Mouse (Mus musculus): ENCODE results near the gene Zbtb11. TPM values are rescaled to one million over a fixed set of nuclear protein-coding genes. Genes with fewer than 3 reads are reported as not detected.
A peak's percentile ranks its signal among the peaks of the same experiment; 100 is the strongest.
"Not testable (repeated sequence)": the region's sequence is repeated elsewhere in the genome, so short reads cannot be mapped to it uniquely, and the experiment has no call there.

The Zbtb11 gene
- polyA plus RNA-seq, 1 experiment from 2014 or later, result 18.2 TPM

- peaks cover 27% of the 10 kb centered on the region for H3K36me3 ChIP-seq
- no peaks in the 10 kb centered on the region for H3K27me3 ChIP-seq
- H3K4me1 ChIP-seq, result peaks cover 20% of the 10 kb centered on the region
- peak overlapping the region; percentile 70 for H3K4me2 ChIP-seq
- H3K9ac ChIP-seq, result peak overlapping the region; percentile 91
- no peak for ATAC-seq (ENCODE audit: borderline replicate concordance, extremely low read depth, low FRiP score, low TSS enrichment)
- WGBS, result 31% methylated on average over 12 of the region's 12 CpGs
- H3K27ac ChIP-seq, result no peak overlapping the region
- no peaks in the 10 kb centered on the region for H3K9me3 ChIP-seq
- H3K4me3 ChIP-seq, result peak overlapping the region; percentile 80
Measured at GRCm38 (mm10) chr16:56027854-56028629, 54.4 kb downstream of the Zbtb11 start.

- peaks cover 36% of the 10 kb centered on the region for H3K36me3 ChIP-seq
- no peaks in the 10 kb centered on the region for H3K9me3 ChIP-seq
- peak overlapping the region; percentile 85 for H3K27ac ChIP-seq
- H3K4me2 ChIP-seq, result peak overlapping the region; percentile 70
- H3K9ac ChIP-seq, result peak overlapping the region; percentile 91
- peak; percentile 88 for ATAC-seq (ENCODE audit: borderline replicate concordance, extremely low read depth, low FRiP score, low TSS enrichment)
- no peaks in the 10 kb centered on the region for H3K27me3 ChIP-seq
- H3K4me3 ChIP-seq, result peak overlapping the region; percentile 80
- peaks cover 20% of the 10 kb centered on the region for H3K4me1 ChIP-seq
- WGBS, result under 1% methylated on average over 62 of the region's 62 CpGs
Measured at GRCm38 (mm10) chr16:56028722-56029551, 55.3 kb downstream of the Zbtb11 start.

- H3K9me3 ChIP-seq, result no peaks in the 10 kb centered on the region
- under 1% methylated on average over 38 of the region's 39 CpGs for WGBS
- peak; percentile 99 for ATAC-seq (ENCODE audit: borderline replicate concordance, extremely low read depth, low FRiP score, low TSS enrichment)
- peak within 1 kb of the TSS; percentile 91 for H3K9ac ChIP-seq
- H3K27ac ChIP-seq, result peak within 1 kb of the TSS; percentile 85
- H3K27me3 ChIP-seq, result no peaks in the 10 kb centered on the region
- H3K4me2 ChIP-seq, result peak within 1 kb of the TSS; percentile 70
- H3K4me1 ChIP-seq, result peaks cover 20% of the 10 kb centered on the region
- peaks cover 41% of the 10 kb centered on the region for H3K36me3 ChIP-seq
- peak within 1 kb of the TSS; percentile 80 for H3K4me3 ChIP-seq
Measured at GRCm38 (mm10) chr16:56029661-56030082, 56.0 kb downstream of the Zbtb11 start, which contains the start of gene Pcnp. Gene Pcnp, minus strand, starts transcription at chr16:56029739.

- H3K9ac ChIP-seq, result no peak overlapping the region
- H3K4me1 ChIP-seq, result peaks cover 22% of the 10 kb centered on the region
- 89% methylated on average over 6 of the region's 6 CpGs for WGBS
- peaks cover 34% of the 10 kb centered on the region for H3K36me3 ChIP-seq
- no peak overlapping the region for H3K27ac ChIP-seq
- no peak overlapping the region for H3K4me2 ChIP-seq
- no peak for ATAC-seq (ENCODE audit: borderline replicate concordance, extremely low read depth, low FRiP score, low TSS enrichment)
- H3K4me3 ChIP-seq, result no peak overlapping the region
- H3K27me3 ChIP-seq, result no peaks in the 10 kb centered on the region
- no peaks in the 10 kb centered on the region for H3K9me3 ChIP-seq
Measured at GRCm38 (mm10) chr16:56034566-56034965, 60.9 kb downstream of the Zbtb11 start.

- Histone ChIP-seq H3K27me3 (no peaks in the 10 kb centered on the region), H3K4me1 (peaks cover 13% of the 10 kb centered on the region), H3K36me3 (peaks cover 34% of the 10 kb centered on the region), H3K4me2 (peak overlapping the region; percentile 74), H3K9ac (peak overlapping the region; percentile 76), H3K4me3 (peak overlapping the region; percentile 69), H3K27ac (no peak overlapping the region), H3K9me3 (no peaks in the 10 kb centered on the region)
- ATAC-seq (ENCODE audit: borderline replicate concordance, extremely low read depth, low FRiP score, low TSS enrichment), result no peak
- 39% methylated on average over 6 of the region's 6 CpGs for WGBS
Measured at GRCm38 (mm10) chr16:56036501-56036900, 62.8 kb downstream of the Zbtb11 start.

GRCm38 (mm10) chr16:56037138-56038010, 63.7 kb downstream of the Zbtb11 start, which contains the start of gene Trmt10c:
Gene Trmt10c, minus strand, starts transcription at chr16:56037819.
- Histone ChIP-seq H3K9me3 (no peaks in the 10 kb centered on the region), H3K4me1 (peaks cover 13% of the 10 kb centered on the region), H3K4me3 (peak within 1 kb of the TSS; percentile 69), H3K27ac (peak within 1 kb of the TSS; percentile 90), H3K36me3 (peaks cover 26% of the 10 kb centered on the region), H3K9ac (peak within 1 kb of the TSS; percentile 76), H3K27me3 (no peaks in the 10 kb centered on the region), H3K4me2 (peak within 1 kb of the TSS; percentile 74)
- ATAC-seq (ENCODE audit: borderline replicate concordance, extremely low read depth, low FRiP score, low TSS enrichment), result peak; percentile 100
- under 1% methylated on average over 63 of the region's 63 CpGs for WGBS

- Histone ChIP-seq H3K4me3 (peak overlapping the region; percentile 69), H3K36me3 (peaks cover 19% of the 10 kb centered on the region), H3K4me1 (peaks cover 13% of the 10 kb centered on the region), H3K9ac (peak overlapping the region; percentile 76), H3K4me2 (peak overlapping the region; percentile 74), H3K27ac (peak overlapping the region; percentile 90), H3K27me3 (no peaks in the 10 kb centered on the region), H3K9me3 (no peaks in the 10 kb centered on the region)
- ATAC-seq (ENCODE audit: borderline replicate concordance, extremely low read depth, low FRiP score, low TSS enrichment), result peak; percentile 32; the same call in 1 of the 2 replicates
- 24% methylated on average over 8 of the region's 8 CpGs for WGBS
Measured at GRCm38 (mm10) chr16:56038090-56038489, 64.4 kb downstream of the Zbtb11 start.

GRCm38 (mm10) chr16:56048038-56048437, 74.4 kb downstream of the Zbtb11 start, which contains the start of gene Senp7:
Gene Senp7, plus strand, starts transcription at chr16:56048338.
- not testable (repeated sequence) for H3K4me3 ChIP-seq; H3K9me3 ChIP-seq; H3K9ac ChIP-seq; H3K4me2 ChIP-seq; H3K4me1 ChIP-seq; H3K27me3 ChIP-seq; H3K36me3 ChIP-seq; ATAC-seq (ENCODE audit: borderline replicate concordance, extremely low read depth, low FRiP score, low TSS enrichment); H3K27ac ChIP-seq
- no CpG with 5 or more reads among the region's 4 CpGs for WGBS

- Histone ChIP-seq H3K4me3 (no peak overlapping the region), H3K36me3 (no peaks in the 10 kb centered on the region), H3K4me2 (no peak overlapping the region), H3K9me3 (no peaks in the 10 kb centered on the region), H3K27me3 (no peaks in the 10 kb centered on the region), H3K9ac (no peak overlapping the region), H3K4me1 (no peaks in the 10 kb centered on the region), H3K27ac (no peak overlapping the region)
- no peak for ATAC-seq (ENCODE audit: borderline replicate concordance, extremely low read depth, low FRiP score, low TSS enrichment)
- 79% methylated on average over 3 of the region's 3 CpGs for WGBS
Measured at GRCm38 (mm10) chr16:56055911-56056310, 82.2 kb downstream of the Zbtb11 start.

- no peaks in the 10 kb centered on the region for H3K9me3 ChIP-seq
- no peak overlapping the region for H3K9ac ChIP-seq
- no peaks in the 10 kb centered on the region for H3K4me1 ChIP-seq
- H3K4me2 ChIP-seq, result no peak overlapping the region
- H3K36me3 ChIP-seq, result no peaks in the 10 kb centered on the region
- 68% methylated on average over 7 of the region's 7 CpGs for WGBS
- H3K27ac ChIP-seq, result no peak overlapping the region
- no peaks in the 10 kb centered on the region for H3K27me3 ChIP-seq
- no peak overlapping the region for H3K4me3 ChIP-seq
- no peak for ATAC-seq (ENCODE audit: borderline replicate concordance, extremely low read depth, low FRiP score, low TSS enrichment)
Measured at GRCm38 (mm10) chr16:56056944-56057590, 83.4 kb downstream of the Zbtb11 start.

GRCm38 (mm10) chr16:56058151-56058550, 84.5 kb downstream of the Zbtb11 start:
- no peak overlapping the region for H3K4me3 ChIP-seq
- no peaks in the 10 kb centered on the region for H3K36me3 ChIP-seq
- 79% methylated on average over 10 of the region's 10 CpGs for WGBS
- ATAC-seq (ENCODE audit: borderline replicate concordance, extremely low read depth, low FRiP score, low TSS enrichment), result no peak
- no peaks in the 10 kb centered on the region for H3K9me3 ChIP-seq
- H3K9ac ChIP-seq, result no peak overlapping the region
- no peaks in the 10 kb centered on the region for H3K4me1 ChIP-seq
- no peaks in the 10 kb centered on the region for H3K27me3 ChIP-seq
- no peak overlapping the region for H3K27ac ChIP-seq
- H3K4me2 ChIP-seq, result no peak overlapping the region
